Mouse (Mus musculus): ENCODE measurements around the gene Lhfpl3.

The Lhfpl3 gene

DNA sequence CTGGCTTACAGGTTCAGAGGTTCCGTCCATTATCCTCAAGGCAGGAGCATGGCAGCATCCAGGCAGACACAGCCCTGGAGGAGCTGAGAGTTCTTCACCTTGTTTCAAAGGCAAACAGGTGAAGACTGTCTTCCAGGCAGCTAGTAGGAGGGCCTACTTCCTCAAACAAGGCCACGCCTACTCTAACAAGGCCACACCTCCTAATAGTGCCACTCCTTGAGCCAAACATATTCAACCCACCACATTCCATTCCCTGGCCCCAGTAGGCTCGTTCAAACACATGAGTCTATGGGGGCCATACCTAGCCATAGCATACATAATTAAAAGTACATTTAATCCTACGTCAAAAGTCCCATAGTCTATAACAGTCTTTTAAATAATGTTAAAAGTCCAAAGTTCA is 407.4 kb downstream of the Lhfpl3 start:
- DNase-seq (ENCODE audit: low spot score): no peak

DNA sequence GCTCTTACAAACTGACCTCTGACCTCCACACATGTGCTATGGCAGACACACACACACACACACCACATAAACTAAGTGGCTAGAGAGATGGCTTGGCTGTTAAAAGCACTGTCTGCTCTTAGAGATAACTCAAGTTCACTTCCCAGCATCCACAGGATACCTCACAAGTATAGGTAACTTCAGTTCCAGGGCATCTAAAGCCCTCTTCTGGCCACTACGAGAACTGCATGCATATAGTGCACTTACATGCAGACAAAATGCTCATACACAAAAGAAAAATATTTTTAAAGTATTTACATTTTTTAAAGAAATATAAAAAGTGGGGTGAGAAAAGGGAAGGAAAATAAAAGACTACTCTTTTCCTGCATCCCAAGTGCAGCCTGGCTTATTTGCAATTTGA is 408.6 kb downstream of the Lhfpl3 start:
- no peak for DNase-seq (ENCODE audit: low spot score)

DNA sequence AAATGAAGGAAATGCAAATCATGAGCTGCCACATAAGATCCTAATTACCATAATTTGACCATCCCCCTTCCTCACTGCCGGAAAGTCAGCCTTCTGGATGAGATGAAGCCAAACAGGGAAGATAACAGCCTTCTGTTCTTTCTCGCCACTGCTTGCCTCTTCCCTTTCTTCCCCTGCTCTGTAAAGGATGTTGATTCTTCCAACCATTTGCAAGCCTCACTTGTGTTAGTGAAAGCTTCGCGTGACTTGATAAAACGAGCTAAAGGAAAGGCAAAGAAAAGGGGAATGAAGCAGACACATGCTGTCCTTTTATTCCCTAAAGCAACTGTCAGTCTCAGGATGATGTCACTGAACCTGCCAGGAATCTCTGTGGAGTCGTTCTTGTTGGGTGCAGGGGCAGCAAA is 420.1 kb downstream of the Lhfpl3 start:
- DNase-seq (ENCODE audit: low spot score): no peak

DNA sequence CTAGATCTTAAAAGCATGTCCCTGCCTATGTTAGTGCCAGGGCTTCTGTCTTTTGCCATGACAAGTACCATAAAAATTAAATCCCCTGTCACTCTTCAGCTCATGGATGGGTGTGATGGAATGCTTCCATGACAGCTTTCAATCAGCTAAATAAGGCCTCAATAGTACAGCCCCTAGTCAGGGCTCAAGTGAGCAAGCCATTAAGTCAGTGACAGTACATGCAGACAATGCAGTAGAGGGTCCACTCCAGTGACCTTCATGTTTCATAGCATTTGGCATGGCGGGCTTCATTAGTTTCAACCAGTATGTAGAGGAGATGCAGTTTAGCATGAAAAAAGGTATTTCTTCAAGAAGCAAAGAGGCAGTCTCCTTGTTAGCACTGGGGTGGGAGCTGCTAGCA is 420.8 kb downstream of the Lhfpl3 start:
- no peak for DNase-seq (ENCODE audit: low spot score)

DNA sequence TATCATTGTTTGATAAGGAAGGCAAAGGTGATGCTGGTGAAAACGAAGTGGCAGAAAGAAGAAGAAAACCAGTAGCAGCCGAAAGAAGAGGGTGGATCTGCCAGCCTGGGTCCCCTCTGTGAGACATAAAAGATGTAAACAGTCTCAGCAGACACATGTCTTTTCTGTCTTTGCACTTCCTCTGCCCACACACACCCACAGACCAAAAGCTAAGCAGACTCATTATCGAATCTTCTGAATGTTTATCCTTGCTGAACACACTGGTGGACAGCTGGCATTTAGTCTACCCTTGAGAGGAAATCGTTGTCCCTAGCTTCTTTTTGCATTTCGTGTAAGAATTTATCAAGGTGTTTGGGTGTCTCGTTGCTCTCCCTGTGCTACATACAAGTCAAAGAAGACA is 443.8 kb downstream of the Lhfpl3 start:
- DNase-seq (ENCODE audit: low spot score): no peak

DNA sequence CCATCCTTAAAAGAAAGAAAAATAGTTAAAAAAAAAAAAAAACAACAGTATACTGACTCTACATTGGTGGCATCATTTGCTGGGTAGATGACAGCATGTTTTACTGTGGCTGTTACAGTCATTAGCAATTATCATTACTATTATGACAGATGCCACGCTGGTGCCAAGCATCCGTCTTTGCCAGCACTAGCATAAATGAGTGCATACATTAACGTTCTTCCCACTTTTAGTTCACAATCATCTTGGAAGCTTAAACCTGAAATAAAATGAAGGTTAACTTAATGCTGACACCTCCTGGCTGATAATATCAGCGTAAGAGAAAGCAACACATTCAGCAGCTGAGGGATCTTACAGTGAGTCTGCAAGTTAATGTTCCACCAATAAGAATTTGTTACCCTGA is 451.0 kb downstream of the Lhfpl3 start:
- no peak for DNase-seq (ENCODE audit: low spot score)

DNA sequence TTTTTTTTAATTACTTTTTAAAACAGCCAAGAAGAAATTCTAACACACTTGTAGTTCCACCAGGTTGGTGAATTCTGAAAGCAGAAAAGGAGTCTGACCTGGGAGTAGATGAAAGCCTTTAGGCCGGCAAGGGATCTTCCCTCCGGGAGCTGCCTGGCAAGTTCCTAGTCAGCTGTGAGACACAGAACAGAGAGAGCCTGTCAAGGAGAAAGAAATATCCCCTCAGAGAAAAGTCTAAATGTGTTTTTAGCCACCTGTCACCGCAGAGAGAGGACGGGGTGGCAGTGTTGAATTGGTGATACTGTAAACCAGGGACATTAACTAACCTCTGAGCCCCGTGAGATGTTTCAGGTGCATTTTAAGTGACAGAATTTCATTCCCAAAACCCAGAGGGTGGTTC is 467.2 kb downstream of the Lhfpl3 start:
- no peak for DNase-seq (ENCODE audit: low spot score)

DNA sequence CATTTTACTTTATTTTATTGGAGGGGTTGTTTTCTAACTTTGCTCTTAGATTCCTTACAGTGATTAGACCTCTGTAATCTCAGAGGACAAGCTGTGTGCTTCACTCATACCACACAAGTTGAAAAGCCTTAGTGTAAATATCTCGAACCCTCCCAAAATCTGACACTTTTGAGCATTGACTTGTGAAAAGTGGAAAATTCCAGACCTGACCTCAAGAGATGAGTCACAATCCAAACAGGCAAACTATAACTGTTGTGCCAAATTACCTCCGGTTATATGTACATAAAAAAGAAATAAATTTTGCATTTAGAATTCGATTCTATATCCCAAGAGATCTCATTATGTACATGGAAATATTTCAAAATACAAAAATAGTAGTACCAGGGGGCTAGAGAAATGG is 468.8 kb downstream of the Lhfpl3 start:
- no peak for DNase-seq (ENCODE audit: low spot score)

DNA sequence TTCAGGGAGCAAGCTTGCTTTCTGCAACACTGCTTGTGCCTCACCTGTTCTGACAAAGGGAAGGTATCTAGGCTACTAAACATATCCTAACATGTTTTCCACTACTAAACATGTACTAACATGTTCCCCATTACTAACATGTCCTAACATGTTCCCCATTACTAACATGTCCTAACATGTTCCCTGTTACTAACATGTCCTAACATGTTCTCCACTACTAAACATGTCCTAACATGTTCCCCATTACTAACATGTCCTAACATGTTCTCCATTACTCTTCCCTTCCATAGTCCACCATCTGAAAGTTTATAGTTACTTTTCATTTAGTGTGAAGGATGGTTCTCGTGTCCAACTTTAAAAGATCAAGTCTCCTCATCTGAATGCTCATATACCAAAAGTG is 473.8 kb downstream of the Lhfpl3 start:
- DNase-seq (ENCODE audit: low spot score): no peak

DNA sequence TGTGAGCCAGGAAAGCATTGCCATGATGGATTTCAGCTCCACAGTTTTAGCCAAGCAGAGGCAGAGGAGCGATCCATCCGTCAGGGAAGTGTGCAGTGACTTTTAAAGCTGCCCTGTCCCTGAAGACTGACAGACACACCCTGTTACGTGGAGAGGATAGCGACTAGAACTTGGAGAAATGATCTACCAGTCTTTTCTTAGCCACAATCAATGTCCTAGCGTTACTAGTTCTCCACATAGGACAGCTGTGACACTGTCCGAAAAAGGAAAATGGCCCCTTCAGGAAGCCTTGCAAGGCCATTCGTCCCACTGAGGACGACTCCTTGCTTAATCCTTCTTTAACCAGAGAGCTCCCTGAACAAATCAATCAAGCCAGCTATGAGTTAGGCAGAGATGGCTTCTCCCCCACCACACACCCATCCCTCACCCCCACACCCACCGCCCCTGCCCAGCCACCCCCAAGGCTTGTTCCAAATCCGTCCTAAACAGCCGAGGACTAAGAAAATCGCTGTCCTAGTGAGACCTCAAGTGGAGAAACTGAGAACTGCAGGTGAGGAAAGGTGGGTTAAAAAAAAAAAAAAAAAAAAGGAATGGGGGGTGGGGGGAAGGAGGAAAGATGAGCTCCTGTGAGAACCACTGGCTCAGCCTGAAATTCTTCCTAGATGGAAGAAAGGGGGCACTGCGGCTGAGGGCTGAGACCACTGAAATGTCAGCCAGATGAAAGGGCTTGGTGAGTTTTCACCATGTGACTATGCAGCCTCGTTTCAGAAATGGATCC is 479.1 kb downstream of the Lhfpl3 start:
- DNase-seq (ENCODE audit: low spot score): peak; percentile 21

DNA sequence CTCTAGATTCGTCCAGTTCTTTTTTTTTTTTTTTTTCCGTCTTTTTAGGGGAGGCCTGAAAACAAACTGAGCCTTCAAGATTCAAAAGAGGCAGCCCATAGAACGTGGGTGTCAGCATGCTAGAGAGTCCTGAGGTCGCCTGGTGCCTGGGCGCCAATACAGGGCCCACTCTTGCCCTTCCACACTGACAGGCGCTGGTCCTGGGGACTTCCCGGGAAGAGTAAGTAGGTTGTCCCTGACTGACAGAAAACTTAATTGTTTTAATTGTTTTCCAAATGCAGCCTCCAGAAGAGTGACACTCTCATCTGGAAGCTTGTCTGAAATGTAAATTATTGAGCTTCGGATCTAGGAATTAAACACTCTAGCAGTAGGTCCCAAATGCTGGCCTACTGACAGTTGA is 479.8 kb downstream of the Lhfpl3 start:
- no peak for DNase-seq (ENCODE audit: low spot score)

DNA sequence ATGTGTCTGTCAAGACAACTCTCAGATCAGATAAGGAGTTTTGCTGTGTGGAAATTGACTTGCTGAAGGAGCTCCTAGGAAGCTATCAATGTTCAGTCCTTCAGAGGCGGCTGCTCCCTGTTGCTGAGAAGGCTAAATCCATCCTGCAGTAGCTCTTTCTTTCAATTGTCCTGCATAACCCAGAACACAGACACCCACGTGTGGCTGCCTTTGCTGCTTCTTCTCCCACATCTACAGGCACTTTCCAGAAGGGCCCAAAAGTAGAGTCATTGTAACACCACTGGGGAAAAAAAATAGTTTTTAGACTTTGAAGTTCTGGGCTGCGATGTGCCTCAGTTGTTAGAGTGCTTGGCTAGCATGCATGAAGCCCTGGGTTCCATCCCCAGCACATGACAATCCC is 480.9 kb downstream of the Lhfpl3 start:
- no peak for DNase-seq (ENCODE audit: low spot score)

DNA sequence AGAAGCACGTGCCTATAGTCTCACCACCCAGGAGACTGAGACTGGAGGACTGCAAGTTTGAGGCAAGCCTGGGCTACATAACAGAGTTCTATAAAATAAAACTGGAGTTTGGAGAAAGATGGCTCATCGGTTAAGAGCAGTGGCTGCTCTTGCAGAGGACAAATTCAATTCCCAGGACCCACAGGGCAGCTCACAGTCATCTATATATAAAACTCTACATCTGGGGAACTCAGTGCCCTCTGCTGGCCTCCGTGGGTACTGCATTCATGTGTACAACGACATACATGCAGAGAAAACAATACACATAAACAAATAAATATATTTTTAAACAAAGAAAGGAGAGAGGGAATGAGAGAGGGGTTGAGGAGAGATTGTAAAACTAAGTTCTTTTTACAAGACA is 501.1 kb downstream of the Lhfpl3 start:
- no peak for DNase-seq (ENCODE audit: low spot score)

DNA sequence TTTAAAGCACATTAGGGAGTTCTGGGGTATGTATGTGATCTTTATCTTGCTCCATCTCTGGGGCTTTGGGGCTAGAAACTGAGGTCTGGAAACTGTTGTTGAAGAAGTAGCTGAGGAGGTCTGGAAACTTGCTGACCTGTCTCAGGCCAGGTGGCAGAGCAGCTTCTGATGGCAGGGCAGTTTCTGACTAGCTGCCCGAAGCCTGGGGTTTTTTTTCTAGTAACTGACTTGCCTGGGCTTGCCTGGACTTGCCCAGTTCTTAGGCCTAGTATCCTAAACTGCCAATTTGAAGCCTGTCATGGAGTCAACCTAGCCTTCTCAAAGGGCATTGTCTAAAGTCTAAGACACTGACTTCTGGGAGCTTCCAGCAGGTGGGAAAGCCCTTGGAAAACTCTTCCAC is 501.9 kb downstream of the Lhfpl3 start:
- no peak for DNase-seq (ENCODE audit: low spot score)

DNA sequence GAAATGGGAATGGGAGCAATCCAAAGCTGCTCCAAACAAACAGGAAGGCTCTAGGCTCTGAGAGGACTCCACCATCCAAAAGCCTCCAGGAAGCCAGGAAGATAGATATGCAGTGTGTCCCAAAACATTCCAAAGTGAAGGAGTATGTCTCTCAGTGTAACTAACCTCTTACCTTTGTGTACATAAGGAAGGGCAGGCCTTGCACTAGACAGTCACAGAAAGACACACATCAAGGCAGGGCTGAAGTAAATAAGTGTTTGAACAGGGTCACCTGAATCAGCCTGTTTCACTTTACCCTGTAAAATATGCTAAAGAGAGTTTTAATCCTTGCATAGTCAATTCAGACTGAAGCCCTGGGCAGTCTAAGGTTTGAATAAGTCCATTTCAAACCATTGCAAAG is 502.4 kb downstream of the Lhfpl3 start:
- no peak for DNase-seq (ENCODE audit: low spot score)

DNA sequence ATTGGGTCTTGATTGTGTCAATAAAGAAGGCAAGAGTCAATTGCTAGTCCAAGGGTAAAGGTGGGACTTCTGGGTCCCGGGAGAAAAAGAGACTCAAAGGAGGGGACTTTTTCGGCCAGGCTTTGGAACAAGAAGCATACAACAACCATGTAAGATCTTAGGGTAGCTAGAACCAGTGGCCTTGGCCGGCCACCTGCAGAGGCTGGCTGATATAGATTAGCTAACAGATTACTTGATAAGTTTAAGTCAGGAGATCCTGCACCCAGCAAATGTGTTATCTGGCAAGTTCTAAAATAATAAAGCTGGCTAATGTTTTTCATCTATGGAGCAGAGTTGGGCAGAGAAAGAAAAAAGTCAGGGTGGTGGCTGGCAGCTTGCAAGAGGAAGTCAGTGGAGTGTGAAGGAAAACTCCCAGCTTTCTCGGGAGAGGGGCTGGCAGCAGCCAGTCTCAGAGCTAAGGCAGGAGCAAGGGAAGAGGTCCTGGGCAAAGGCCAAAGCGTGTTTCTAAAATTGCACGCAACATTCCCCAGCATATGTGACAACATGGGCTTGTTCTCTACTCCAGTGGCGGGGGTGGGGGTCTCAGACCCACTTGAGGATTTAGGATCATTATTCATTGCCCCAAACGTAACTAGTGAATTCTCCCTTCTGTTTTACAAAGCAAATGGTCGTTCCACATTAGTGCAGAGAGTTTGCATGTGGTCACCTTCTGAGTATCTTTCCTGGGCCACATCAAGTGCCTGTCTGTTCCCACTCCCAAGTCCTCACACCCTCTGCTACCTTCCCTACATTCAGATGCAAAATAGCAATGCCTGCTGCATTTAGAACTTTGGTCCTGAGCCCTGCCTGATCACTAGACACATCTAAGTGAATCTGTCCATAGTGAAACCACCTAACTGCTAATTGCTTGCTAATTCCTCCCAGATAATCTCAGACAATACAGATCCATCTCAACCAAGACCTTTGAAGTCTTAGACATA is 504.3 kb downstream of the Lhfpl3 start:
- peak; percentile 5 for DNase-seq (ENCODE audit: low spot score)

DNA sequence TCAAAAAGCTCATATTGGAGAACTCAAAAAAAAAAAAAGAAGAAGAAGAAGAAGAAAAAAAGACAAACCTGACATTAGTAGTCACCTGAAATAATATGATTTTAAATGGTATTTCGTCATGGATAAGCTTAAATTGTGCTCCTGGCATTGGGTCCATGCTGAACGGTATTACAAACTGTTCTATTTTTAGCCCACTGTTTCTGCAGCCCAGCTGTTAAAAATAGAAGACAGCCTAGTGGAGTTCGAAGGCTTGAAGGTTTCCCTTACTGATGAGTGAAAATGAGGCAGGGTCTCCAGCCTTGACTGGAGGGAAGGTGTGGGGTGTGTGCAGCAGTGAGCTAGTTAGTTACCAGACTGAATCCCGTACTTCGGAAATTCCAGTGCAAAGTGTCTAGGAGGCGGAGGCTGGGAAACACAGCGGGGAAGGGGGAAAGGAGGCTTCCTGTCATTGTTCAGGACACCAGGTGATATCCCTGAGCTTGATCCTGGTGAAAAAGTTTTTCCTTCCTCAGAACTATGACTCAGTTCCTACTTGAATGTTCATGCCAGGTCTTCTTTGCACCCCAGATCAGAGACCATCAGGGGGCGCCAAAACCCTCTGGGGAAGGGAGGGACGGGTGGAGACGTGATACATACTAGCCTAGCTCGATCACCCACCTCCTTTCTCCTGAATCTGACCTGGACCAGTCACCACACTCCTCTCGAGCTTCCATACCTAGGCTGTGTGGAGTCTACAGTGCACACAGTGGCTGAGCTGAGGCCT is 505.8 kb downstream of the Lhfpl3 start:
- peak; percentile 69 for DNase-seq (ENCODE audit: low spot score)

DNA sequence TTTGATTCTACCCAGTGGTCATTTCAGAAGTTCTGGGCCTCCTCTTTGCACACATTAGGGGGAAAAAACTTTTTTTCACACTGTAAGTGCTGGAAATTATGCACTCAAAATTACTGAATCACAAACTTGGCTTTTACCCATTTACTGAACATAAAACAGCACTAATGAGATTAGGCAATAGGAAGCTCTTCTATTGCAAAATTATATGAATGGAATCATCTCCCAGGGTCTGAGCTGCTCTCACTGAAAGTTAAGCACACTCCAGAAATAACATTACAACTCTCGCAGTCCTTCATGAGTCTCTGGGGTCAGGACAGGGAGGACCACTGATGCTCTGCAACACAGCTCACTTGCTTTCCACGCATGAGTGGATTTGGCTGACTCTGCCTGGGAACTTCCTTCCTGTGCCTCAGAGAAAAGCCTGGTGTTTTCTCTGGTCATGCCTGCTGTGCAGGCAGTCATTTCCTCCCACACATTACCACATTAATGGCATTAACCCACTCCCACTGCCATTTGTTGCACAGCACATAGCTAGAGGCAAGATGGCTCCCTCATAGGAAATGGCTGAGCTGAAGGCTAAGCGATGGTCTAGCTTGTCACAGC is 510.1 kb downstream of the Lhfpl3 start:
- no peak for DNase-seq (ENCODE audit: low spot score)

DNA sequence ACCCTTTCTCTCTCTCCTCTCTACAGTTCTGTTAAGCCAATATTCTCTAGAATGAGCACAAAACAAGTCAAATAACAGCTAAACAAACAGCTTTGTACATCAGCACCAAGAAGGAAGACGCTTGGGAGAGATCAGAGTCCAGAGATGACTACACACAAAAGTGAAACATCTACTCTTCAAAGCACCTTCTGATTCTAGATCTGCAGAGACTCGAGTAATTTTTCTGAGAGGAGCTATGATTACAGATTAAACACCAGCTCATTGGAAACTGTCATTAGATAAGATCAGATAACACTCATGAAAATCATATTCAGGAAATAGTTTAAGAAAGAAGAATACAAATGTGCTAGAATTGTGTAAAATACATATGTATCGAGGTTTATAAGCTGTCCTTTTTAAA is 527.5 kb downstream of the Lhfpl3 start:
- DNase-seq (ENCODE audit: low spot score): no peak

DNA sequence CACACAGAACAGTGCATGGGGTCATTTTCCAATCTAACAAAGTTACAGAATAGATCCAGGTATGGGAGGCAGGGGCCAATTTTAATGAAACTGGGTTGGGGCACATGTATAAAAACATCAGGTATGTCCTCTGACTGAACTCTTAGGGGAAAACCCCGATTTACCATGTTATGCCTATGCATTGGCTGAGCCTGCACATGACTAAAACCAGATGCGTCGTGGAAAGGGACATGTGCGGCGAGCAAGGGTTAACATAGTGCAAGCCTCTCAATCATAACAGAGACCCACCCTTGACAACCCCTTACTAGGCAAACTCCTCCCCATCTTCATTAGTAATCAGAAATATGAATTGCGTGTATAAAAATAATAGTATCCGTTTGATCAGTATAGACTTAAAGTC is 533.5 kb downstream of the Lhfpl3 start:
- DNase-seq (ENCODE audit: low spot score): no peak

DNA sequence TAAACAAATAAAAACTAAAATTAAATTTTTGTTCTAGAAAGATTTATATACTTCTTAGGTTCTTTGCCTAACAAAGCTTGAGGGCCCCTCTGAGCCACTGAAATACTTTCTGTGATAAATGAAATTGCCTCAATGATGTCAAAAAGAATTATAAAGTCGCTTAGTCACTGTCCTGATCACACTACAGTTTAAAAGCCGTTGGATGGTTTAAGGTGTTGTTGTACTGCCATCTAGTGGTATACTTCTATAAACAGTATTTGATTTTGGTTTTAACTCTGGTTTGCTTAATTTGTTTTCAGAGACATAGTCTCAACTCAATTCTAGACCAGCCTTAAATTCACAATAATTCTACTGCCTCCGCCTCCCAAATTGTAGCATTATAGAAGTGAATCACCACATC is 539.0 kb downstream of the Lhfpl3 start:
- peak; percentile 1 for DNase-seq (ENCODE audit: low spot score)

DNA sequence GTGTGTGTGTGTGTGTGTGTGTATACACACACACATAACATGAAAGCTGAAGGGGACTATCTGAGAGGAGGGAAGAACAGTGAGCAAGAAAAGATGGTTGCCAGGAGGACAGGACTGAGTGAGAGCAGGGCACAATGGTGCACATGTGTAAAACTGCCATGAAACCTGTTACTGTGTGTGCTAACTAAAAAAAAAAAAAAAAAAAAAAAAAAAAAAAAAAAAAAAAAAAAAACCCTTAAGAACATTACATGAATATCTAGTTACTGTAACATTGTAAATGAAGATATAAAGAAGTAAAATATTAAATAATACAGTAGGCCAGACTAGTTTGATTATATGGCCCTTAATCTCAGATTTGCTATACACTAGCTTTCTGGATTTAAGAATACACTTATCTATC is 543.3 kb downstream of the Lhfpl3 start:
- no peak for DNase-seq (ENCODE audit: low spot score)
